Mouse (Mus musculus) MEL (cell line): Measurements from ENCODE around the gene Mettl13. TPM values are rescaled to one million over a fixed set of nuclear protein-coding genes. Genes with fewer than 3 reads are reported as not detected.
A peak's percentile ranks its signal among the peaks of the same experiment; 100 is the strongest.

Experiments used
- DNase-seq: peaks from one replicate; pipeline ENCODE4 v3.0.0; 2011; ENCODE audit warnings: low read depth, low spot score
- H3K27ac ChIP-seq: 2 replicates; pipeline ENCODE4 v1.5.1; 2012; ENCODE audit warnings: low read depth, mild to moderate bottlenecking, control low read depth, low read length, moderate library complexity; ENCODE audit not compliant: control insufficient read depth
- H3K27me3 ChIP-seq, 2 experiments: fragments of 150-350 bp in 1 of 2; sonication (generic) in 1 of 2; 2 replicates each; pipeline ENCODE4 v1.6.1; 2012; ENCODE audit warnings: low read length in 2 of 2, mild to moderate bottlenecking in 2 of 2, improper control_type of control experiment in 1 of 2, moderate library complexity in 1 of 2; ENCODE audit not compliant: insufficient read depth in 2 of 2, control insufficient read depth in 1 of 2
- H3K36me3 ChIP-seq, 2 experiments: 2 replicates each; pipeline ENCODE4 v1.6.1; 2012 to 2014; ENCODE audit warnings: low read length in 2 of 2, improper control_type of control experiment in 1 of 2, inconsistent platforms in 1 of 2, mild to moderate bottlenecking in 1 of 2; ENCODE audit not compliant: insufficient read depth in 2 of 2, control insufficient read depth in 1 of 2
- H3K4me1 ChIP-seq, 2 experiments: fragments of 150-350 bp in 1 of 2; sonication (generic) in 1 of 2; 2 replicates each; pipeline ENCODE4 v1.6.1; 2012; ENCODE audit warnings: low read length in 2 of 2, improper control_type of control experiment in 1 of 2, mild to moderate bottlenecking in 1 of 2; ENCODE audit not compliant: insufficient read depth in 2 of 2, control insufficient read depth in 1 of 2
- H3K4me3 ChIP-seq, 2 experiments: fragments of 150-350 bp in 1 of 2; sonication (generic) in 1 of 2; 2 replicates each; pipeline ENCODE4 v1.5.1; 2012; ENCODE audit warnings: low read depth in 2 of 2, low read length in 2 of 2, mild to moderate bottlenecking in 2 of 2, moderate library complexity in 2 of 2, control low read depth in 1 of 2, improper control_type of control experiment in 1 of 2; ENCODE audit not compliant: control insufficient read depth in 1 of 2, insufficient read depth in 1 of 2
- H3K79me2 ChIP-seq: 2 replicates; pipeline ENCODE4 v1.6.1; 2012; ENCODE audit warnings: mild to moderate bottlenecking, low read length, moderate library complexity; ENCODE audit not compliant: control insufficient read depth, poor library complexity, insufficient read depth
- H3K9ac ChIP-seq: 2 replicates; pipeline ENCODE4 v1.6.1; 2012; ENCODE audit warnings: low read depth, mild to moderate bottlenecking, control low read depth, low read length, moderate library complexity; ENCODE audit not compliant: control insufficient read depth, poor library complexity, severe bottlenecking
- H3K9me3 ChIP-seq: fragments of 150-350 bp; sonication (generic); replicated peaks from 2 replicates; pipeline ENCODE4 v1.6.1; 2012; ENCODE audit warnings: mild to moderate bottlenecking, low read length, improper control_type of control experiment, moderate library complexity; ENCODE audit not compliant: insufficient read depth
- BHLHE40 ChIP-seq: IDR thresholded peaks from 2 replicates; pipeline ENCODE4 v1.6.1; 2012; ENCODE audit warnings: low read depth, mild to moderate bottlenecking, inconsistent platforms, low read length, improper control_type of control experiment, borderline replicate concordance
- ELF1 ChIP-seq: IDR thresholded peaks from 2 replicates; pipeline ENCODE4 v1.6.1; 2014; ENCODE audit warnings: low read depth, mild to moderate bottlenecking, inconsistent platforms, low read length, improper control_type of control experiment, moderate library complexity
- EP300 ChIP-seq, 2 experiments: IDR thresholded peaks; 2 replicates each; pipeline ENCODE4 v1.6.1; 2011; ENCODE audit warnings: improper control_type of control experiment in 2 of 2, low read length in 2 of 2, low read depth in 1 of 2, mild to moderate bottlenecking in 1 of 2
- ETS1 ChIP-seq: IDR thresholded peaks from 2 replicates; pipeline ENCODE4 v1.6.1; 2012; ENCODE audit warnings: low read depth, mild to moderate bottlenecking, inconsistent platforms, low read length, improper control_type of control experiment, moderate library complexity
- KAT2A ChIP-seq: conservative IDR thresholded peaks from 2 replicates; pipeline ENCODE4 v1.6.1; 2012; ENCODE audit warnings: low read depth, low read length, improper control_type of control experiment, inconsistent platforms
- MAX ChIP-seq: IDR thresholded peaks from 2 replicates; pipeline ENCODE4 v1.6.1; 2011; ENCODE audit warnings: low read length, improper control_type of control experiment
- MEF2A ChIP-seq: IDR thresholded peaks from 2 replicates; pipeline ENCODE4 v1.6.1; 2014; ENCODE audit warnings: low read depth, mild to moderate bottlenecking, inconsistent platforms, low read length, improper control_type of control experiment; ENCODE audit not compliant: poor library complexity, insufficient replicate concordance, severe bottlenecking; ENCODE audit errors: extremely low read depth
- MXI1 ChIP-seq: IDR thresholded peaks from 2 replicates; pipeline ENCODE4 v1.6.1; 2011; ENCODE audit warnings: mild to moderate bottlenecking, low read depth, low read length, improper control_type of control experiment
- POLR2AphosphoS5 ChIP-seq: IDR thresholded peaks from 2 replicates; pipeline ENCODE4 v1.6.1; 2012; ENCODE audit warnings: low read depth, borderline replicate concordance, mild to moderate bottlenecking, inconsistent platforms, low read length, moderate library complexity, mixed read lengths
- RCOR1 ChIP-seq: IDR thresholded peaks from 2 replicates; pipeline ENCODE4 v1.6.1; 2012; ENCODE audit warnings: low read depth, mild to moderate bottlenecking, inconsistent platforms, low read length, improper control_type of control experiment
- SIN3A ChIP-seq: IDR thresholded peaks from 2 replicates; pipeline ENCODE4 v1.6.1; 2012; ENCODE audit warnings: low read length, improper control_type of control experiment, inconsistent platforms
- SMC3 ChIP-seq: IDR thresholded peaks from 2 replicates; pipeline ENCODE4 v1.6.1; 2011; ENCODE audit warnings: low read depth, low read length, improper control_type of control experiment
- USF1 ChIP-seq: IDR thresholded peaks from 2 replicates; pipeline ENCODE4 v1.6.1; 2014; ENCODE audit warnings: low read depth, mild to moderate bottlenecking, inconsistent platforms, low read length, improper control_type of control experiment, moderate library complexity
- USF2 ChIP-seq, 2 experiments: IDR thresholded peaks; 2 replicates each; pipeline ENCODE4 v1.6.1; 2011 to 2012; ENCODE audit warnings: improper control_type of control experiment in 2 of 2, low read length in 2 of 2, borderline replicate concordance in 1 of 2, inconsistent platforms in 1 of 2, low read depth in 1 of 2, mild to moderate bottlenecking in 1 of 2; ENCODE audit not compliant: insufficient read depth in 1 of 2
- ZKSCAN1 ChIP-seq: IDR thresholded peaks from 2 replicates; pipeline ENCODE4 v1.6.1; 2012; ENCODE audit warnings: low read depth, mild to moderate bottlenecking, inconsistent platforms, low read length, improper control_type of control experiment, moderate library complexity
- ZMIZ1 ChIP-seq: IDR thresholded peaks from 2 replicates; pipeline ENCODE4 v1.6.1; 2012; ENCODE audit warnings: low read depth, mild to moderate bottlenecking, inconsistent platforms, low read length, improper control_type of control experiment, moderate library complexity
- polyA plus RNA-seq, 2 experiments: library from polyadenylated mRNA; stranded (reverse) in 1 of 2; unstranded in 1 of 2; fragments of >175 nt in 1 of 2; fragments of >200 nt in 1 of 2; gene quantifications; 2 replicates each; pipeline versions ENCODE4 v1.2.1 to v1.2.4; 2012; ENCODE audit warnings: low replicate concordance in 2 of 2, low read depth in 1 of 2; ENCODE audit not compliant: insufficient read length in 2 of 2, insufficient read depth in 1 of 2, missing spikeins in 1 of 2
- total RNA-seq: library from RNA; depleted of rRNA; stranded (reverse); fragments of 300-350 nt; gene quantifications from 2 replicates; pipeline ENCODE4 v1.2.3, GENCODE M21; 2012

The Mettl13 gene
- total and polyA plus RNA-seq, 3 experiments = 29.1 to 60.1 TPM; not detected in 1

GRCm38 (mm10) chr1:162564992-162565391 lies 16.6 kb upstream of the Mettl13 start:
- H3K79me2 ChIP-seq = no peaks in the 10 kb centered on the region; the same call in 1 of the 2 replicates
- peak; percentile 88 for DNase-seq
- peak overlapping the region; percentile 33; the same call in 1 of the 2 replicates for H3K9ac ChIP-seq
- no peak overlapping the region for H3K4me3 ChIP-seq
- peaks cover 0 to 7% of the 10 kb centered on the region in 2 experiments; a peak in 2 of 4 replicates for H3K36me3 ChIP-seq
- no peaks in the 10 kb centered on the region; a peak in 1 of 4 replicates for H3K27me3 ChIP-seq
- TF ChIP-seq RCOR1 (0 out of 2 replicates have a peak, but pooled peaks have one; percentile 17), ELF1 (peak; percentile 52; the same call in 1 of the 2 replicates), ETS1 (peak; percentile 49; the same call in 1 of the 2 replicates), MXI1 (peak; percentile 28; the same call in 1 of the 2 replicates), USF2 (IDR thresholded peaks at IDR 0.05; ENCODE audit: borderline replicate concordance in 1 of 2, insufficient read depth in 1 of 2, low read depth in 1 of 2, low read length in 2 of 2) (no peak), SMC3 (no peak), EP300 (IDR thresholded peaks at IDR 0.05; ENCODE audit: low read depth in 1 of 2, low read length in 2 of 2) (0 out of 4 replicates have a peak, but pooled peaks of 1 of the 2 experiments have one; percentile 9), MEF2A (no peak), SIN3A (peak; percentile 46; the same call in 1 of the 2 replicates), POLR2AphosphoS5 (no peak), ZKSCAN1 (no peak), BHLHE40 (no peak), MAX (no peak), USF1 (no peak)
- TF ChIP-seq, all 39 proteins: peak for 6
- Histone ChIP-seq H3K9me3 (no peaks in the 10 kb centered on the region), H3K4me1 (peaks cover 2 to 9% of the 10 kb centered on the region in 2 experiments; a peak in 3 of 4 replicates), H3K27ac (no peak overlapping the region)

GRCm38 (mm10) chr1:162563236-162563635 lies 14.9 kb upstream of the Mettl13 start:
- Histone ChIP-seq H3K4me1 (peaks cover 2 to 4% of the 10 kb centered on the region in 2 experiments; a peak in 3 of 4 replicates), H3K9ac (no peak overlapping the region), H3K36me3 (peaks cover 0 to 4% of the 10 kb centered on the region in 2 experiments; a peak in 2 of 4 replicates), H3K27ac (no peak overlapping the region), H3K4me3 (no peak overlapping the region), H3K9me3 (no peaks in the 10 kb centered on the region), H3K79me2 (no peaks in the 10 kb centered on the region), H3K27me3 (no peaks in the 10 kb centered on the region; a peak in 1 of 4 replicates)
- DNase-seq = no peak
- TF ChIP-seq KAT2A = no peak
- no peak for TF ChIP-seq ZMIZ1
- TF ChIP-seq, all 39 proteins: peak for 0
